Mouse (Mus musculus): Measurements from ENCODE around the gene Ppm1h.
A peak's percentile ranks its signal among the peaks of the same experiment; 100 is the strongest.

GRCm38 (mm10) chr10:122794187-122794850 lies 115.8 kb downstream of the Ppm1h start:
- no peak for TF ChIP-seq POLR2A (IDR thresholded peaks at IDR 0.05; ENCODE audit: borderline replicate concordance, extremely low read depth, insufficient read depth, insufficient read length, poor library complexity, severe bottlenecking)
- TF ChIP-seq CTCF (IDR thresholded peaks at IDR 0.05; ENCODE audit: borderline replicate concordance, extremely low read depth, insufficient read depth, insufficient read length): peak; percentile 88

Measured in brain, embryonic 14.5 days (tissue).